Mouse (Mus musculus) stomach, embryonic 14.5 days (tissue): Measurements from ENCODE around the gene Gm17364. TPM values are rescaled to one million over a fixed set of nuclear protein-coding genes. Genes with fewer than 3 reads are reported as not detected.
A peak's percentile ranks its signal among the peaks of the same experiment; 100 is the strongest.
"Not testable (repeated sequence)": the region's sequence is repeated elsewhere in the genome, so short reads cannot be mapped to it uniquely, and the experiment has no call there.

Experiments used
- ATAC-seq: fragments of 200-750 bp; cut with Nextera tagmentation; 2 replicates; pipeline ENCODE4 v1.8.0; 2017; ENCODE audit warnings: low read depth, moderate TSS enrichment; ENCODE audit not compliant: insufficient number of reproducible peaks, insufficient read depth, low FRiP score
- H3K27ac ChIP-seq: fragments of 300-500 bp; sonication (generic); 2 replicates; pipeline ENCODE4 v1.5.1; 2014; ENCODE audit warnings: mild to moderate bottlenecking, low read length, moderate library complexity, mixed read lengths
- H3K27me3 ChIP-seq: fragments of 300-500 bp; sonication (generic); 2 replicates; pipeline ENCODE4 v1.6.1; 2014; ENCODE audit warnings: low read length, control low read depth, mixed read lengths; ENCODE audit not compliant: control insufficient read depth, insufficient read depth
- H3K36me3 ChIP-seq: fragments of 300-500 bp; sonication (generic); 2 replicates; pipeline ENCODE4 v1.6.1; 2014; ENCODE audit warnings: mild to moderate bottlenecking, control low read depth, low read length, moderate library complexity, mixed read lengths; ENCODE audit not compliant: control insufficient read depth, insufficient read depth
- H3K4me1 ChIP-seq: fragments of 300-500 bp; sonication (generic); 2 replicates; pipeline ENCODE4 v1.6.1; 2014; ENCODE audit warnings: low read length, control low read depth, mixed read lengths; ENCODE audit not compliant: control insufficient read depth, insufficient read depth
- H3K4me2 ChIP-seq: fragments of 300-500 bp; sonication (generic); replicated peaks from 2 replicates; pipeline ENCODE4 v1.6.1; 2014; ENCODE audit warnings: low read depth, low read length, control low read depth
- H3K4me3 ChIP-seq: fragments of 300-500 bp; sonication (generic); 2 replicates; pipeline ENCODE4 v1.5.1; 2014; ENCODE audit warnings: low read depth, low read length, control low read depth
- H3K9ac ChIP-seq: fragments of 300-500 bp; sonication (generic); replicated peaks from 2 replicates; pipeline ENCODE4 v1.6.1; 2014; ENCODE audit warnings: low read depth, mild to moderate bottlenecking, control low read depth, low read length, moderate library complexity, mixed read lengths
- H3K9me3 ChIP-seq: fragments of 300-500 bp; sonication (generic); 2 replicates; pipeline ENCODE4 v1.6.1; 2016; ENCODE audit warnings: low read depth, low read length, control low read depth; ENCODE audit not compliant: control insufficient read depth
- WGBS: fragments of 180-500 bp; shearing (Covaris S2); extraction: QIAGEN DNeasy Blood & Tissue Kit; methylation state at CpG from one replicate; pipeline ENCODE4 v1.1.7; 2014; 5-methylcytosine and 5-hydroxymethylcytosine counted together
- polyA plus RNA-seq: library from polyadenylated mRNA; unstranded; fragments of >200 nt; fragmentation: Nextera tagmentation; extraction: Ambion mirVana; gene quantifications from 2 replicates; pipeline ENCODE4 v1.2.1, GENCODE M21; 2014

Gm17364 gene
- polyA plus RNA-seq, 1 experiment from 2014 or later = not detected

GRCm38 (mm10) chr13:41263304-41264006 is 10.3 kb downstream of the Gm17364 start:
- 80% methylated on average over 5 of the region's 5 CpGs for WGBS
- no peak for ATAC-seq
- Histone ChIP-seq H3K4me1 (no peaks in the 10 kb centered on the region), H3K9ac (no peak overlapping the region), H3K9me3 (peaks cover 6% of the 10 kb centered on the region; the same call in 1 of the 2 replicates), H3K4me3 (no peak overlapping the region), H3K36me3 (no peaks in the 10 kb centered on the region), H3K27ac (no peak overlapping the region), H3K27me3 (no peaks in the 10 kb centered on the region), H3K4me2 (no peak overlapping the region)

GRCm38 (mm10) chr13:41261617-41262016 is 12.2 kb downstream of the Gm17364 start:
- WGBS = 89% methylated on average over 8 of the region's 8 CpGs
- H3K27me3 ChIP-seq, H3K9ac ChIP-seq, H3K27ac ChIP-seq, H3K36me3 ChIP-seq, H3K4me3 ChIP-seq, H3K4me2 ChIP-seq, ATAC-seq, H3K4me1 ChIP-seq, H3K9me3 ChIP-seq: not testable (repeated sequence)

GRCm38 (mm10) chr13:41257851-41258250 is 15.9 kb downstream of the Gm17364 start:
- H3K9me3 ChIP-seq = no peaks in the 10 kb centered on the region
- H3K27ac ChIP-seq = no peak overlapping the region
- ATAC-seq = no peak
- H3K9ac ChIP-seq = no peak overlapping the region
- no peaks in the 10 kb centered on the region for H3K27me3 ChIP-seq
- H3K36me3 ChIP-seq = no peaks in the 10 kb centered on the region
- WGBS = 83% methylated on average over 4 of the region's 4 CpGs
- H3K4me1 ChIP-seq = no peaks in the 10 kb centered on the region
- H3K4me2 ChIP-seq = no peak overlapping the region
- H3K4me3 ChIP-seq = no peak overlapping the region

GRCm38 (mm10) chr13:41256962-41257361 is 16.8 kb downstream of the Gm17364 start:
- no peaks in the 10 kb centered on the region for H3K9me3 ChIP-seq
- WGBS = 89% methylated on average over 3 of the region's 3 CpGs
- H3K4me1 ChIP-seq = no peaks in the 10 kb centered on the region
- H3K9ac ChIP-seq = no peak overlapping the region
- H3K4me2 ChIP-seq = no peak overlapping the region
- H3K27me3 ChIP-seq = no peaks in the 10 kb centered on the region
- no peak for ATAC-seq
- H3K36me3 ChIP-seq = no peaks in the 10 kb centered on the region
- no peak overlapping the region for H3K4me3 ChIP-seq
- H3K27ac ChIP-seq = no peak overlapping the region

- Histone ChIP-seq H3K4me3 (no peak overlapping the region), H3K9me3 (no peaks in the 10 kb centered on the region), H3K36me3 (no peaks in the 10 kb centered on the region), H3K27ac (no peak overlapping the region), H3K9ac (no peak overlapping the region), H3K4me2 (no peak overlapping the region), H3K27me3 (no peaks in the 10 kb centered on the region), H3K4me1 (peaks cover 2% of the 10 kb centered on the region; the same call in 1 of the 2 replicates)
- ATAC-seq = no peak
- 82% methylated on average over 5 of the region's 5 CpGs for WGBS
These were observed 17.7 kb downstream of the Gm17364 start for GRCm38 (mm10) chr13:41256126-41256525.

GRCm38 (mm10) chr13:41252736-41253135 is 21.0 kb downstream of the Gm17364 start:
- H3K9me3 ChIP-seq = no peaks in the 10 kb centered on the region
- H3K9ac ChIP-seq = no peak overlapping the region
- H3K27ac ChIP-seq = no peak overlapping the region
- no peak for ATAC-seq
- WGBS = 92% methylated on average over 7 of the region's 7 CpGs
- H3K4me2 ChIP-seq = no peak overlapping the region
- H3K4me1 ChIP-seq = peaks cover 8% of the 10 kb centered on the region
- H3K36me3 ChIP-seq = no peaks in the 10 kb centered on the region
- H3K27me3 ChIP-seq = no peaks in the 10 kb centered on the region
- no peak overlapping the region for H3K4me3 ChIP-seq

GRCm38 (mm10) chr13:41252141-41252540 is 21.6 kb downstream of the Gm17364 start:
- Histone ChIP-seq H3K9ac (no peak overlapping the region), H3K4me2 (no peak overlapping the region), H3K4me1 (peaks cover 8% of the 10 kb centered on the region), H3K27me3 (no peaks in the 10 kb centered on the region), H3K9me3 (no peaks in the 10 kb centered on the region), H3K27ac (peak overlapping the region; percentile 11; the same call in 1 of the 2 replicates), H3K36me3 (no peaks in the 10 kb centered on the region), H3K4me3 (no peak overlapping the region)
- ATAC-seq = peak; percentile 51; the same call in 1 of the 2 replicates
- WGBS = 60% methylated on average over 6 of the region's 6 CpGs

- H3K4me3 ChIP-seq = no peak overlapping the region
- WGBS = 31% methylated on average over 5 of the region's 5 CpGs
- H3K9ac ChIP-seq = no peak overlapping the region
- peak overlapping the region; percentile 11 for H3K27ac ChIP-seq
- no peaks in the 10 kb centered on the region for H3K27me3 ChIP-seq
- H3K4me1 ChIP-seq = peaks cover 8% of the 10 kb centered on the region
- H3K9me3 ChIP-seq = no peaks in the 10 kb centered on the region
- no peak for ATAC-seq
- H3K36me3 ChIP-seq = no peaks in the 10 kb centered on the region
- H3K4me2 ChIP-seq = no peak overlapping the region
These were observed 22.1 kb downstream of the Gm17364 start for GRCm38 (mm10) chr13:41251667-41252066.

- not testable (repeated sequence) for H3K9ac ChIP-seq, H3K4me1 ChIP-seq, H3K36me3 ChIP-seq, ATAC-seq, H3K27me3 ChIP-seq, H3K9me3 ChIP-seq
- H3K4me3 ChIP-seq = 0 out of 2 replicates have a peak overlapping the region, but pooled peaks have one; percentile 80
- H3K4me2 ChIP-seq = peak overlapping the region; percentile 69
- 87% methylated on average over 5 of the region's 5 CpGs for WGBS
- H3K27ac ChIP-seq = peak overlapping the region; percentile 11; the same call in 1 of the 2 replicates
These were observed 22.5 kb downstream of the Gm17364 start for GRCm38 (mm10) chr13:41251232-41251631.
